Mouse (Mus musculus): ENCODE measurements around the gene Smco2. TPM values are rescaled to one million over a fixed set of nuclear protein-coding genes. Genes with fewer than 3 reads are reported as not detected.

Gene Smco2
- polyA plus RNA-seq (2014; fragmentation: Illumina TruSeq; extraction: RNeasy Lipid Tissue Mini Kit (QIAGEN cat#74804); ENCODE audit: low read depth, low replicate concordance): not detected

GRCm38 (mm10) chr6:146850050-146850449 lies at the start of gene Smco2:
Smco2 (plus strand) TSS chr6:146850104.

GRCm38 (mm10) chr6:146887958-146888659 lies 38.2 kb downstream of the Smco2 start, which contains the start of gene Ppfibp1:
Ppfibp1 (plus strand) TSS chr6:146888487.

Other genes starting within 250 kb of the Smco2 start
- gene Med21, start 207.6 kb upstream of the Smco2 start, polyA plus RNA-seq (2014; fragmentation: Illumina TruSeq; extraction: RNeasy Lipid Tissue Mini Kit (QIAGEN cat#74804); ENCODE audit: low read depth, low replicate concordance): 207 TPM
- 44.1 TPM for gene Tm7sf3, start 207.3 kb upstream of the Smco2 start, polyA plus RNA-seq (2014; fragmentation: Illumina TruSeq; extraction: RNeasy Lipid Tissue Mini Kit (QIAGEN cat#74804); ENCODE audit: low read depth, low replicate concordance)
- gene Stk38l, start 125.1 kb upstream of the Smco2 start, polyA plus RNA-seq (2014; fragmentation: Illumina TruSeq; extraction: RNeasy Lipid Tissue Mini Kit (QIAGEN cat#74804); ENCODE audit: low read depth, low replicate concordance): 96.8 TPM
- gene Arntl2, start 54.0 kb upstream of the Smco2 start, polyA plus RNA-seq (2014; fragmentation: Illumina TruSeq; extraction: RNeasy Lipid Tissue Mini Kit (QIAGEN cat#74804); ENCODE audit: low read depth, low replicate concordance): 4.5 TPM
- gene Ppfibp1, start 38.4 kb downstream of the Smco2 start, polyA plus RNA-seq (2014; fragmentation: Illumina TruSeq; extraction: RNeasy Lipid Tissue Mini Kit (QIAGEN cat#74804); ENCODE audit: low read depth, low replicate concordance): 46.1 TPM
- gene 1700034J05Rik, start 104.3 kb downstream of the Smco2 start, polyA plus RNA-seq (2014; fragmentation: Illumina TruSeq; extraction: RNeasy Lipid Tissue Mini Kit (QIAGEN cat#74804); ENCODE audit: low read depth, low replicate concordance): not detected
- gene Rep15, start 182.5 kb downstream of the Smco2 start, polyA plus RNA-seq (2014; fragmentation: Illumina TruSeq; extraction: RNeasy Lipid Tissue Mini Kit (QIAGEN cat#74804); ENCODE audit: low read depth, low replicate concordance): 245 TPM
- 33.5 TPM for gene Mrps35, start 192.7 kb downstream of the Smco2 start, polyA plus RNA-seq (2014; fragmentation: Illumina TruSeq; extraction: RNeasy Lipid Tissue Mini Kit (QIAGEN cat#74804); ENCODE audit: low read depth, low replicate concordance)
- gene Mansc4, start 236.9 kb downstream of the Smco2 start, polyA plus RNA-seq (2014; fragmentation: Illumina TruSeq; extraction: RNeasy Lipid Tissue Mini Kit (QIAGEN cat#74804); ENCODE audit: low read depth, low replicate concordance): not detected
- gene Klhl42, start 241.3 kb downstream of the Smco2 start, polyA plus RNA-seq (2014; fragmentation: Illumina TruSeq; extraction: RNeasy Lipid Tissue Mini Kit (QIAGEN cat#74804); ENCODE audit: low read depth, low replicate concordance): 20.3 TPM

Data from sigmoid colon, adult 10 weeks (tissue).